Mouse (Mus musculus): ENCODE measurements at regions not wholly inside any gene's neighbourhood (a gene's known extent, or its start where the extent isn't known, plus 50 kb on each side); places are given as distances from the start of the nearest gene placed in this dataset.

DNA sequence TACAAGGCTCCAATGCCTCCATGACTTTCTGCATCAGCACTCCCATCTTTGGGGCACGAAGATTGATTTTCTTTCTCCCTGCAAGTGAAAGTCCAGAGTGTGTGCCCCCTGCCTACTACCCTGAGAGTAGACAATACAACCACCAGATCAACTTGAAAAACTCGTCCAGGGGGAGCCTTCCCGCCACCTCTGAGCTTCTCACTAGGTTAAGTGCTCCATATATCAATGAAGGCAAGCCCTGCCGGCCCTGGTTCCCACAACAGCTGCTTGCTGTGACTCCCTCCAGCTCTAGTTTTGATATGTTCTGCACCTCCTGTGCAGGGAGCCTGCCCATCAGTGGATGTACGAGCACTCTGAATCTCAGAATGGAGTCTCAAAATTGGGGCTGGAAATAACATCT, 377.8 kb downstream of the Nr2f2 start:
- ATAC-seq (replicated peaks; ENCODE audit: insufficient number of reproducible peaks, low FRiP score, low TSS enrichment, low read depth): no peak
- H3K4me3 ChIP-seq (ENCODE audit: low read depth, low read length): no peak overlapping the region
- no peaks in the 10 kb centered on the region for H3K4me1 ChIP-seq (ENCODE audit: control insufficient read depth, insufficient read depth, low read length)
- H3K27me3 ChIP-seq (ENCODE audit: control insufficient read depth, insufficient read depth, low read length): no peaks in the 10 kb centered on the region
- no peak overlapping the region for H3K27ac ChIP-seq (replicated peaks; ENCODE audit: low read depth, low read length)
- 18% methylated on average over 5 of the region's 5 CpGs for WGBS
- H3K4me2 ChIP-seq (ENCODE audit: low read depth, low read length): no peak overlapping the region
- H3K36me3 ChIP-seq (replicated peaks; ENCODE audit: control insufficient read depth, insufficient read depth, low read depth, low read length): no peaks in the 10 kb centered on the region
- no peak overlapping the region for H3K9ac ChIP-seq (replicated peaks; ENCODE audit: low read length)
- DNase-seq (ENCODE audit: low spot score): no peak
- no peaks in the 10 kb centered on the region for H3K9me3 ChIP-seq (replicated peaks; ENCODE audit: control insufficient read depth, low read length)

DNA sequence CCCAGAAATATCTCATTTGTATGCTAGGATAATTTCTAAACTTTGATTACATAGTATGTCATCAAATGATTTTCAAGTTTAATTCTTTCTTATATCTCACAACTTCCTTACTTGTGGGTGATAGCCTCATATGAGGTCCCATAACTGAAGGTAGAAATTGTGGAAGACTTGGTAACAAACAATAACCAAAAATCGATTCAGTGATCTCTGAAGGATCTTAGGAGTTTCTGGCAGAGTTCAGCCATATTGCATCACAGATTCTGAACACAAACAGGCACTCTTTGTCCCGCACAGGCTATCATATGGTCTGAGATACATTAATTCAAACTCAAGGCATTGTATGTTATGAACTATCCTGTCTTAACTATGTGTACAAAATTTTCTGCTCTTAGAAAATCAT, 385.2 kb downstream of the Nr2f2 start:
- ATAC-seq (replicated peaks; ENCODE audit: insufficient number of reproducible peaks, low FRiP score, low TSS enrichment, low read depth) (no peak), DNase-seq (ENCODE audit: low spot score) (no peak)
- Histone ChIP-seq H3K4me3 (ENCODE audit: low read depth, low read length) (no peak overlapping the region), H3K4me2 (ENCODE audit: low read depth, low read length) (no peak overlapping the region), H3K27me3 (ENCODE audit: control insufficient read depth, insufficient read depth, low read length) (no peaks in the 10 kb centered on the region), H3K27ac (replicated peaks; ENCODE audit: low read depth, low read length) (no peak overlapping the region), H3K36me3 (replicated peaks; ENCODE audit: control insufficient read depth, insufficient read depth, low read depth, low read length) (no peaks in the 10 kb centered on the region), H3K9ac (replicated peaks; ENCODE audit: low read length) (no peak overlapping the region), H3K9me3 (replicated peaks; ENCODE audit: control insufficient read depth, low read length) (no peaks in the 10 kb centered on the region), H3K4me1 (ENCODE audit: control insufficient read depth, insufficient read depth, low read length) (no peaks in the 10 kb centered on the region)
- 80% methylated on average over 2 of the region's 2 CpGs for WGBS

DNA sequence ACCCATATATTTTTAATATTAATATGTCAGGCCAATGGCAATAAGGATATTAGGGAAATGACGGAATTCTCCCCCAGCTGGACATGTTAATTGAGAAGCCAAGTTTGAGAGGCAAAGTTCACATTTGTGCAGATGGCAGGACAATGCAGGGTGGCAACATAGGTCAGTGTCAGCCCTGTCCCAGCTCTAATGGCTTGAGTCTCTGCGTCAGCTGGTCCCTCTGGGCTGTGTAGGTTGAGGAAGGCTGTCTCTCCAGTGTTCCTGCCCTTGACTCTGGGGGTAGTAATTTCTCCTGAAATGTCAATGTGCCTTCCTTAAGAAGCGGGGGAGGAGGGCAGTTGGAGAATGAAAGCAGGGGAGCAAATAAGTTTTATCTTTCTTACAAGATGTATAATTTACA, 390.2 kb downstream of the Nr2f2 start:
- no peak overlapping the region for H3K27ac ChIP-seq (replicated peaks; ENCODE audit: low read depth, low read length)
- no peaks in the 10 kb centered on the region for H3K36me3 ChIP-seq (replicated peaks; ENCODE audit: control insufficient read depth, insufficient read depth, low read depth, low read length)
- no peaks in the 10 kb centered on the region for H3K4me1 ChIP-seq (ENCODE audit: control insufficient read depth, insufficient read depth, low read length)
- no peaks in the 10 kb centered on the region for H3K27me3 ChIP-seq (ENCODE audit: control insufficient read depth, insufficient read depth, low read length)
- no peak overlapping the region for H3K4me3 ChIP-seq (ENCODE audit: low read depth, low read length)
- no peaks in the 10 kb centered on the region for H3K9me3 ChIP-seq (replicated peaks; ENCODE audit: control insufficient read depth, low read length)
- no peak overlapping the region for H3K9ac ChIP-seq (replicated peaks; ENCODE audit: low read length)
- 76% methylated on average over 3 of the region's 3 CpGs for WGBS
- no peak for DNase-seq (ENCODE audit: low spot score)
- ATAC-seq (replicated peaks; ENCODE audit: insufficient number of reproducible peaks, low FRiP score, low TSS enrichment, low read depth): no peak
- no peak overlapping the region for H3K4me2 ChIP-seq (ENCODE audit: low read depth, low read length)

DNA sequence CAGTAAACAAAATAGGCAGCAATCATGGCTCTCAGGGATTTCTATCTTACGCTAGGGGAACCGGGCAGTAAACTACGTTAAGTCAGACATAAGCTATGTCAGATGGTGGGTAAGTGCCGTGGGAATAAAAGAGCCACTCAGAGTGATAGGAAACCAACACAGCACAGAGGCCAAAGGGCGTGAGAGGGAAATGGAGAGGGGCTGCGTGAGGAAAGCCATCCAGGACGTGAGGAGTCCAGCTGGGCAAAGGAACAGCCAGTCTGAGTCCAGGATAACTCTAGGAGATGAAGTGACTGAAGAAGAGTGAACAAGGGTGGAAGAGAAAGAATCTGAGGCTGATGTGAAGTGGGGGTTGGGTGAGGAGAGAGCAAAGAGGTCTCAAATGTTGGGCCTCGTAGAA, 402.5 kb downstream of the Nr2f2 start:
- no peak overlapping the region for H3K4me3 ChIP-seq (ENCODE audit: low read depth, low read length)
- ATAC-seq (replicated peaks; ENCODE audit: insufficient number of reproducible peaks, low FRiP score, low TSS enrichment, low read depth): no peak
- no peaks in the 10 kb centered on the region for H3K27me3 ChIP-seq (ENCODE audit: control insufficient read depth, insufficient read depth, low read length)
- DNase-seq (ENCODE audit: low spot score): no peak
- H3K36me3 ChIP-seq (replicated peaks; ENCODE audit: control insufficient read depth, insufficient read depth, low read depth, low read length): no peaks in the 10 kb centered on the region
- H3K4me1 ChIP-seq (ENCODE audit: control insufficient read depth, insufficient read depth, low read length): no peaks in the 10 kb centered on the region
- WGBS: 44% methylated on average over 8 of the region's 8 CpGs
- H3K27ac ChIP-seq (replicated peaks; ENCODE audit: low read depth, low read length): no peak overlapping the region
- no peak overlapping the region for H3K4me2 ChIP-seq (ENCODE audit: low read depth, low read length)
- H3K9me3 ChIP-seq (replicated peaks; ENCODE audit: control insufficient read depth, low read length): no peaks in the 10 kb centered on the region
- no peak overlapping the region for H3K9ac ChIP-seq (replicated peaks; ENCODE audit: low read length)

DNA sequence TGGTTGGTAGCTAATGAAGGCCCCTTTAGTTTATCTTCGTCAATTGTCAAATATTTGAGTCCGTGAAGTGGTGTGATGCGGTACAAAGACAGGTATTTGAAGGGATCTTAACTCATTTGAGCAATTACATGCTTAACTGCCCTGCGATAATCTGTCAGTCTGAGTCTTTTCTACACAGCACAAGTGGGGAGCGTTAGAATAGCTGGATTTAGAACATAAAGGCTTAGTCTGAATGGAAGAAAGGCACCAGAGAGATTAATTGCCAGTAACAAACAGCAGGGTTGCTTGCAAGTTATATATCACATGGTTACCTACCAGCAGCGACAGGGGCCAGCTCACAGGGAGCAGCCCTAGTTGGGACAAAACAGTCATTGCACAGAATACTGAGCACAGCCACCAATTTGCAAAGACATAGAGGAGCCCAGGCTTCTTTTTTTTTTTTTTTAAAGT, 416.3 kb downstream of the Nr2f2 start:
- Histone ChIP-seq H3K9ac (replicated peaks; ENCODE audit: low read length) (no peak overlapping the region), H3K9me3 (replicated peaks; ENCODE audit: control insufficient read depth, low read length) (no peaks in the 10 kb centered on the region), H3K4me3 (ENCODE audit: low read depth, low read length) (no peak overlapping the region), H3K27ac (replicated peaks; ENCODE audit: low read depth, low read length) (no peak overlapping the region), H3K4me2 (ENCODE audit: low read depth, low read length) (no peak overlapping the region), H3K4me1 (ENCODE audit: control insufficient read depth, insufficient read depth, low read length) (no peaks in the 10 kb centered on the region), H3K27me3 (ENCODE audit: control insufficient read depth, insufficient read depth, low read length) (no peaks in the 10 kb centered on the region), H3K36me3 (replicated peaks; ENCODE audit: control insufficient read depth, insufficient read depth, low read depth, low read length) (no peaks in the 10 kb centered on the region)
- ATAC-seq (replicated peaks; ENCODE audit: insufficient number of reproducible peaks, low FRiP score, low TSS enrichment, low read depth) (peak; percentile 65), DNase-seq (ENCODE audit: low spot score) (peak; percentile 44)
- 36% methylated on average over 6 of the region's 6 CpGs for WGBS

DNA sequence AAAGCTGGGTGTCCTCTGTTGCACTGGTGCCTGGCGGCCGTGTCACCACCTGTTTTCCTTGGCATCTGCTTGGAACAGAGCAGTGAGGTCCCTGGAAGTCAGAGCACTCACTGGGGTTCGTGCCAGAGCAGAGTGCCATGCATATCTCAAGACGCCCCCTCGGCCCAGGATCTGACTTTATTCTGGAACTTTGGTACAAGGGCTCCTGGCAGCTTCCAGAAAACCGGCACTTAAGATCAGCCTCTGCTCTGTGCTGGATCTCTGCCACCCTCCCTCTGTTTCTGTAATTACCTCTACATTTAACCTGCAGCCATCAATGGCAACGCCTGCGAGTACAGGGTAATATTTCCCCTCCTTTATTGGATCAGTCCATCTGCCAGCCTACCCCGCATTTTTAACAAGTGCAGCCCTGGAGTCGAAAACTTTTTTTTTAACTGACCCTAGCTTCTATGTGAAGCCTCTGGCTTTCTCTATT, 416.9 kb downstream of the Nr2f2 start:
- H3K9me3 ChIP-seq (replicated peaks; ENCODE audit: control insufficient read depth, low read length): no peaks in the 10 kb centered on the region
- no peaks in the 10 kb centered on the region for H3K4me1 ChIP-seq (ENCODE audit: control insufficient read depth, insufficient read depth, low read length)
- no peak overlapping the region for H3K9ac ChIP-seq (replicated peaks; ENCODE audit: low read length)
- no peaks in the 10 kb centered on the region for H3K27me3 ChIP-seq (ENCODE audit: control insufficient read depth, insufficient read depth, low read length)
- H3K4me3 ChIP-seq (ENCODE audit: low read depth, low read length): no peak overlapping the region
- no peak overlapping the region for H3K4me2 ChIP-seq (ENCODE audit: low read depth, low read length)
- H3K27ac ChIP-seq (replicated peaks; ENCODE audit: low read depth, low read length): no peak overlapping the region
- peak; percentile 10 for DNase-seq (ENCODE audit: low spot score)
- no peaks in the 10 kb centered on the region for H3K36me3 ChIP-seq (replicated peaks; ENCODE audit: control insufficient read depth, insufficient read depth, low read depth, low read length)
- no peak; the same call in 1 of the 2 replicates for ATAC-seq (replicated peaks; ENCODE audit: insufficient number of reproducible peaks, low FRiP score, low TSS enrichment, low read depth)
- 50% methylated on average over 10 of the region's 10 CpGs for whole genome bisulfite sequencing

DNA sequence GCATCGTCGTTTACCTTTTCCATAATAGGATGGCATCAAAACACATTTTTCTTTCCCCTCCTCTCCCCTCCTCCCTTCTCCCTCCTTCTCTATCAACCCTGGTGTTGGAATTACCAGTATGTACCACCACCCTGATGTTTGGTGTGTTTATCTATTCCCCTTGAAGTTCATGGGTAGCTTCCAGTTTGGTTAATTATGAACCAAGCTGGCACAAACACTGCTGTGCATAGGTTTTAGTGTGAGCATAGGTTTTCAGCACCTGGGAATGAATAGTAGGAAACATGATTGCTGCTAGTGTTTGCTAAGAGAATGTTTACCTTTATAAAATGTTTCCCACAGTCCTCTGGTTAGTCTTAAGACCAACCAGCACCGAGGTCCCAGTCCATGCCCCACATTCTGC, 420.1 kb downstream of the Nr2f2 start:
- Histone ChIP-seq H3K36me3 (replicated peaks; ENCODE audit: control insufficient read depth, insufficient read depth, low read depth, low read length) (no peaks in the 10 kb centered on the region), H3K27ac (replicated peaks; ENCODE audit: low read depth, low read length) (no peak overlapping the region), H3K4me1 (ENCODE audit: control insufficient read depth, insufficient read depth, low read length) (no peaks in the 10 kb centered on the region), H3K27me3 (ENCODE audit: control insufficient read depth, insufficient read depth, low read length) (no peaks in the 10 kb centered on the region), H3K4me2 (ENCODE audit: low read depth, low read length) (no peak overlapping the region), H3K9me3 (replicated peaks; ENCODE audit: control insufficient read depth, low read length) (no peaks in the 10 kb centered on the region), H3K4me3 (ENCODE audit: low read depth, low read length) (no peak overlapping the region), H3K9ac (replicated peaks; ENCODE audit: low read length) (no peak overlapping the region)
- ATAC-seq (replicated peaks; ENCODE audit: insufficient number of reproducible peaks, low FRiP score, low TSS enrichment, low read depth): no peak
- DNase-seq (ENCODE audit: low spot score): no peak
- WGBS: 90% methylated on average over 3 of the region's 3 CpGs

DNA sequence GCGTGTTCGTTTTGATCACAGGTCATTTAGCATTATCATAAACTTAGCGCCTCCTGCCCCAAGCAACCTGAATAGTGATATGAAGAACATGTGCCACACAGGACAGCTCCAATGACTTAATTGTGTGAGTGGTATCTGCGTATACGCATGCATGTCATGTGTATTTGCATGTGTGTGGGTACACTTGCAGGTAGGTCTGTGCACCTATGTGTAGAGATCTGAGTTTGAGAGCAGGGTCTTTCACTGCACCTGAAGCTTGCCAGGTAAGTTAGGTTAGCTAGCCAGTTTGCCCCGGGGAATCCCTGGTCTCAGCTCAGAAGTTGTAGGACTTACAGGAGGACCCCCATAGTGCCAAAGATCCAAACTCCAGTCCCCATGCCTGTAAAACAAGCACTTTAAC, 424.7 kb downstream of the Nr2f2 start:
- ATAC-seq (replicated peaks; ENCODE audit: insufficient number of reproducible peaks, low FRiP score, low TSS enrichment, low read depth): no peak
- H3K9ac ChIP-seq (replicated peaks; ENCODE audit: low read length): no peak overlapping the region
- H3K9me3 ChIP-seq (replicated peaks; ENCODE audit: control insufficient read depth, low read length): no peaks in the 10 kb centered on the region
- H3K4me3 ChIP-seq (ENCODE audit: low read depth, low read length): no peak overlapping the region
- DNase-seq (ENCODE audit: low spot score): no peak
- H3K27me3 ChIP-seq (ENCODE audit: control insufficient read depth, insufficient read depth, low read length): no peaks in the 10 kb centered on the region
- H3K4me2 ChIP-seq (ENCODE audit: low read depth, low read length): no peak overlapping the region
- H3K27ac ChIP-seq (replicated peaks; ENCODE audit: low read depth, low read length): no peak overlapping the region
- H3K4me1 ChIP-seq (ENCODE audit: control insufficient read depth, insufficient read depth, low read length): no peaks in the 10 kb centered on the region
- 96% methylated on average over 6 of the region's 6 CpGs for WGBS
- no peaks in the 10 kb centered on the region for H3K36me3 ChIP-seq (replicated peaks; ENCODE audit: control insufficient read depth, insufficient read depth, low read depth, low read length)

All from embryonic facial prominence, embryonic 11.5 days (tissue).